Mouse (Mus musculus): Measurements from ENCODE around the gene Srm.

The Srm gene

DNA sequence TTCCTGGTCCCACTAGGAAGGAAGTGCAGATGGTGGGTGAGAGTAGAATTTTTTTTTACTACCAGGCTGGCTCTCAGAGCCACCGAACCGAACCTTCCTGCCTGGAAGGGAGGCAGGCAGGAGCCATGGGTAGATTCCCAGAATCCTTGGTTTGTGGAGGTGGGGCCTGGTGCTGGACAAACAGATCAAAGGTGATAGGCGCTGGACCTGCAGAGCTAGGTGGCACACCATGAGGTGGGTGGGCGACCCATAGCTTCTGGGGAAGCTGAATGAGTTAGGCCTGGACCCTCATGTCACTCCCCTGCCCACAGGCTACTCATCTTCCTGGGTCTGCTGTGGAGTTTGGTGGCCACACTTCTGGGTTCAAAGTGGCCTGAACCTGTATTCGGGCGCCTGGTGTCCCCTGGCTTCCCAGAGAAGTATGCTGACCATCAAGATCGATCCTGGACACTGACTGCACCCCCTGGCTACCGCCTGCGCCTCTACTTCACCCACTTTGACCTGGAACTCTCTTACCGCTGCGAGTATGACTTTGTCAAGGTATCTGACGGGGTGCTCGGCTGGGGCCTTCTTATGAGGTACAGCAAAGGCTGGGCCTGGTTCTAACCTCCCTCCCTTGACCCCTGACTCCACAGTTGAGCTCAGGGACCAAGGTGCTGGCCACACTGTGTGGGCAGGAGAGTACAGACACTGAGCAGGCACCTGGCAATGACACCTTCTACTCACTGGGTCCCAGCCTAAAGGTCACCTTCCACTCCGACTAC, 11.2 kb downstream of the Srm start, which contains the start of gene Masp2:
Gene Masp2, plus strand, starts transcription at position 198 of the 764 bp plus-strand sequence.
- DNase-seq (ENCODE audit: low spot score) = no peak

DNA sequence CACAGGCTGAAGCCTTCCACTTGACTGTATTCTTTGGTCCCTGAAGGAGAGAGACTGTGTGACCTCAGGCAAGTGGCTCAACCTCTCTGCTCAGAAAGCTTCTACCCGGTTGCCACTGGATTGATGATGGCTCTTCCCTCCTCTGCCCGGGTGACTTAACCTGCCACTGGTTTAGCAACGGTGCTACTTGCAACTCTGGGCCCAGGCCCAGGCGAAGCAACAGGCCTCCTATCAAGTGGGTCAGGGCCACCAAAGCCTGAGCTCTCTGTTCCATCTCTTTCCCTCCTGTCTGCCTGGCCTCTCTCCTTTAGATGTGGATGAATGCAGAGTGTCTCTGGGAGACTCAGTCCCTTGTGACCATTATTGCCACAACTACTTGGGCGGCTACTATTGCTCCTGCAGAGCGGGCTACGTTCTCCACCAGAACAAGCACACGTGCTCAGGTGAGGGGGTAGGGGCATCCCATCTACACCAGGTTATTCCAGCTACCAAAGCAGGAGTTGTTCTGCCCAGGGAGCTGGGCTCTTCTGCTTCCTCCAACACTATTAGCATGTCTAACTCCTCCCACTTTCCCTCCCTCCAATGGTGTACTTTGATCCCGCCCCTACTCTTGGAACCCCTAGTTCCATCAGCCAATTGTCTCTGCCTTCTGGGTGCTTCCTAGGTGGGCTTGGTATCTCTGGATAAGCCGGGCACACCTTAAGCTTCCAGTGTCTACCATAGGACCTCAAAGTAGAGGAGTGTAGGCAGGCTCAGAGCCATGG, 12.3 kb downstream of the Srm start:
- no peak for DNase-seq (ENCODE audit: low spot score)

GRCm38 (mm10) chr4:148604141-148604540, 12.8 kb downstream of the Srm start:
- no peak for DNase-seq (ENCODE audit: low spot score)

GRCm38 (mm10) chr4:148604541-148605165, 13.3 kb downstream of the Srm start:
- no peak for DNase-seq (ENCODE audit: low spot score)

DNA sequence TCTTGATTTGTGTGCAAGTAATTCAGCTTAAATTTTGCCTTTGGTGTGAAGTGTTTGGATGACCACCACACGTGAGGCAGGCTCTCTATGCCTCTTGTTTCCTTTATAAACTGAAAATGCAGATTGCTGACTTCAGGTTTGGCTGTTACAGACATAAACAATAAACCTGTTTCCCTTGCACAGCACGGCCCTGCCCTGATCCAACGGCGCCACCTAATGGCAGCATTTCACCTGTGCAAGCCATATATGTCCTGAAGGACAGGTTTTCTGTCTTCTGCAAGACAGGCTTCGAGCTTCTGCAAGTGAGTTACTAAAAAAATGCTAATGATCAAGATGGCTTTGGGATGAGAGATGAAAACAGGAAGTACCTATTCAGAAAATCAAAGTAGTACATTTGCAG, 16.5 kb downstream of the Srm start:
- peak; percentile 36 for DNase-seq (ENCODE audit: low spot score)

GRCm38 (mm10) chr4:148609805-148610204, 18.5 kb downstream of the Srm start:
- no peak for DNase-seq (ENCODE audit: low spot score)

GRCm38 (mm10) chr4:148610631-148611364, 19.5 kb downstream of the Srm start:
- DNase-seq (ENCODE audit: low spot score) = no peak

GRCm38 (mm10) chr4:148612557-148612956, 21.3 kb downstream of the Srm start:
- DNase-seq (ENCODE audit: low spot score) = no peak

GRCm38 (mm10) chr4:148613738-148614137, 22.4 kb downstream of the Srm start:
- DNase-seq (ENCODE audit: low spot score) = no peak

- DNase-seq (ENCODE audit: low spot score) = no peak
Measured at GRCm38 (mm10) chr4:148619805-148620204, 28.5 kb downstream of the Srm start.

- no peak for DNase-seq (ENCODE audit: low spot score)
Measured at GRCm38 (mm10) chr4:148620718-148621117, 29.4 kb downstream of the Srm start.

DNA sequence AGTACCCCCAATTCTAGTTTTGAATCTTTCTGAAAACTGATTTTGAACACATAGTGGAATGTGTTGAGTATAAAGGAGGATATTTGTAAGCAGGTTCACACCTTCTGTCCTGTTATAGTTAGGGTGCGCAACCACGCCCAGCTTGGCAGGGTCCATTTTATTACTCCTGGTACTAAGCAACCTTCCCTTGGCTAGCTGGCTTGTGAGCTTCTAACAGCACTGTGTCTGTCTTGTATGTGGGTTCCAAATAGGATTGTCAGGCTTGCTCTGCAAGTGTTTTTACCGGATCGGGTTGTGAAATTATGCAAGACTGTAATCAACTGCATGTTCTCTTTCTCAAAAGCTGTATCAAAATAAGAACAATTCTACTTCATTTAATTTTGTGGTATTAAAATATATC, 31.2 kb downstream of the Srm start:
- DNase-seq (ENCODE audit: low spot score) = no peak

GRCm38 (mm10) chr4:148623609-148624008, 32.3 kb downstream of the Srm start:
- no peak for DNase-seq (ENCODE audit: low spot score)

DNA sequence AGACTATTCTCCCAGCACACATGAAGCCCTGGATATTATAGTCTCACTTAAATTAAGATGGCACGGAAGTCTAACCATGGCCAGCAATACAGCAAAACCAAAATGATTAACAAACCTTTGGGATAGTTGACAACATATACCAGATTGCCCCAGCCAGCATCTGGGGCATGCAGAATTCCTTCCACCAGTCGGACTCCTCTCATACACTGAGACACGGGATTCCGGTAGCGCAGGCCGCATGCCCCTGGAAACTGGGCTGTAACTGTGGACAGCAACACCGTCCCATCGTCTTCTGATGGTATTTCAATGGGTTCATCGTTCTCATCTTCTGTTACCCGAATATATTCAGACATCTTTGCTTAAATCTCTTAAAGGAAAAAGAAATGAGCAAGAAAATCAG, 33.7 kb downstream of the Srm start:
- DNase-seq (ENCODE audit: low spot score) = no peak

DNA sequence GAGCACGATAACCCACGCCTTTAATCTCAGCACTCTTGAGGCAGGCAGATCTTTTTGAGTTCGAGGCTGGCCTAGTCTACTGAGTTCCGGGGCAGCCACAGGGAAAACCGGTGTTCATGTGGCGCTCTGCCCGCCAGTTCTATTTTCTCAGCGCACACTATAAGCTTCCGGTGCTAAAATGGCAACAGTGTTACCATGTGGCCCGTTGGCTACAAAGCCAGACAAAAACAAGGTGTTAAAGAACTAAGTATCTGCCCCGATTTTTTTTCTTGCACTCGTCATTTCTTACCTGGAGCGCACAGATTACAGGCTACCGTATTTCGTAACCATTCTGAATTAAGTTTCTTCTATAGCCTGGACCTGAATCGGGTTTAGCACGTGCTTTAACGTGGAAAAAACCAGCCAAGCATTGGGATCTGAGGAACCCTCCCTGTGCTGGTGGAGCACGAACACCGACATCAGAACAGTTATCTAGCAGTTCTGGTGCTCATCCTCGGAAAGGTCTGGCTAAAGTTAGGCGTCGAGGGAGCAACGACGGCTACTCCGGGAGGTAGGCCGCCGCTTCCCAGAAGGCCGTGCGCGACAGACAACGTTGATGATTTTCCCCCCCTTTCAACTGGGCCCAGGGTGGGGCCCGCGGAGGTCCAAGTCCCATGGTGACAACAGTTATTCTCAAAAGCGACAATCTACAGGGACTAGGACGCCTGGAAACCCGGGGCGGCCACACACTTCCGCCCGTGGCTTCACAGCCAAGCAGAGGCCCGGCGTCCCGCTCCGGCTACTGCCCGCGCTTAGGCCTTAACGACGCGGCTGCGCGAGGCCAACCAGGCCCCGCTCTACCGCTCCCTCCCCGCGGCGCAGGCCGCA, 34.7 kb downstream of the Srm start:
- no peak for DNase-seq (ENCODE audit: low spot score)

DNA sequence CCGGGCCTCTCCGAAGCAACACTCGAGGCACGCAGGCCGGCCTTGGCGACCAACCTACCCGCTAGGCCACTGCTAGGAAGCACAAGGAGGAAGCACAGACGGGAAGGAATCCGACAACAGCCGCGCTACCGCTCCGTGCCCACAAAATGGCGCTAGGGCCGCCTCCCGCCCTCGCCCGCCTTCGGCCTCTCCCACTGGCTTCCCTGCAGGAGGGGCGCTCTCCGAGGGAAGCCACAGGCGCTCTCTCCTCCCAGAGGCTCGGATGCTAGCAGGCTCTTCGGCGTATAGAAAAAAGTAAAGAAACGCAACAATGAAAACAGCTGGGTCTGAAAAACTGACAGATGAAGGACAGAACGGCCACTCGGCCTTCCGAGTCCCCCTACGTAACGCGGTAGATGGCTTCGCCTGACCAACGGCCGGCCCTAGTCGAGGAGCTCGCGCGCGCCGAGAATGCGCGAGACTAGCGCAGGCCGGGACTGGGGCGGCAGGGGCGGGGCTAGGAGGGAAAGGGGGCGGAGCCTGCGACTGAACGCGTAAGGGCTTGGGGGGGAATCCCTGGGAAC, 35.4 kb downstream of the Srm start, which contains the start of gene Tardbp:
Gene Tardbp, minus strand, starts transcription at position 397 of the 563 bp plus-strand sequence.
- peak; percentile 90 for DNase-seq (ENCODE audit: low spot score)

- DNase-seq (ENCODE audit: low spot score) = no peak
Measured at GRCm38 (mm10) chr4:148627246-148627645, 35.9 kb downstream of the Srm start.

GRCm38 (mm10) chr4:148632013-148632692, 40.9 kb downstream of the Srm start:
- DNase-seq (ENCODE audit: low spot score) = no peak

- DNase-seq (ENCODE audit: low spot score) = no peak
Measured at GRCm38 (mm10) chr4:148633395-148634061, 42.2 kb downstream of the Srm start.

- no peak for DNase-seq (ENCODE audit: low spot score)
Measured at GRCm38 (mm10) chr4:148635309-148635708, 44.0 kb downstream of the Srm start.
